Mouse (Mus musculus): ENCODE results near the gene Tenm2.

GRCm38 (mm10) chr11:36041411-36041810 lies 1194.4 kb downstream of the Tenm2 start:
- TF ChIP-seq POLR2A (IDR thresholded peaks at IDR 0.05; ENCODE audit: low read depth, low read length) (no peak), CTCF (conservative IDR thresholded peaks at IDR 0.05; ENCODE audit: insufficient read depth, insufficient read length, low read depth, low read length) (no peak)

Measured in kidney, adult 2 months (tissue).